Mouse (Mus musculus) fibroblast of lung, adult 2 months (primary cell): ENCODE measurements around the gene Rapgef6.

Experiments used
- DNase-seq: peaks from one replicate; pipeline ENCODE4 v3.0.0-alpha.2; 2011; ENCODE audit warnings: low read depth

Rapgef6 gene

GRCm38 (mm10) chr11:54522529-54523430 lies at the start of gene Rapgef6:
TSS of gene Rapgef6 (plus strand) at chr11:54522847.
- DNase-seq: peak; percentile 99

GRCm38 (mm10) chr11:54478414-54478813 lies 44.2 kb upstream of the Rapgef6 start:
- no peak for DNase-seq

- DNase-seq: no peak
Measured at GRCm38 (mm10) chr11:54486041-54486440, 36.6 kb upstream of the Rapgef6 start.

- DNase-seq: peak; percentile 21
Measured at GRCm38 (mm10) chr11:54491946-54492558, 30.6 kb upstream of the Rapgef6 start.

DNA sequence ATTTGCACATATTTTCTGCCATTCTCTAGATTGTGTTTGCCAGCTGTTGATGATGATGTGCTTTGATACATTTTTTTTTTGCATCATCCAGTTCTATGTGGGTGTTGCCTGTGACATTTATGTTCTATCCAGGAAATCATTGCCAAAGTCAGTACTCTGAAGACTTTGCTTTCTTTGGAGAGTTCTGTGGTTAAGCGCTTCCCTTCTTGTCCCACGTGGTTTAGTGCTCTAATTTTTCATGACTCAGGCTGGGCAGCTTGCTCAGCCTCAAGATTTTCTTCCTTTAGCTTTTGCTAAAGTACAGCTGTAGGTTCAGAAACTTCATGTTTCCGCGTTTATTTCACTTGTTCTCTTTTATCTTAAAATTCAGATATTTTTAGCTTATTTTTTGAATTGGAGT lies 30.1 kb upstream of the Rapgef6 start:
- peak; percentile 49 for DNase-seq

DNA sequence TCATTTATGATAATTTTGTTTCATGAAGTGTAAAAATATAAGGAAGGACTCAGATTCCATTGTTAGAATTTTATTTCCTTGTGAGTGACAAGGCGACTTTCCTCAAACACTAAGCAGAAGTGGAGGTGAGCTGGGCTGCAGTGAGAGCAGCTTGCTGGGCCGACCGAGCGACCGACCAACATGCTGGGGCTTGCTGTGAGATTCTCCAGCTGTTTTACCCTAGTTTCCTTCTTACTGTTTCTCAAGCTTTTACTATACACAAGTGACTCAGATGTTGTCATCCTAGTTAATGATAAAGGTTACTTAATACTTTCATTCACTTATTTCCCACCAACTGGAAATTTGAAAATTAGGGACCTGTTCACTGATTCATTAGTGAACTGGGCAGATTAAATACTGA lies 22.8 kb upstream of the Rapgef6 start:
- DNase-seq: no peak

DNA sequence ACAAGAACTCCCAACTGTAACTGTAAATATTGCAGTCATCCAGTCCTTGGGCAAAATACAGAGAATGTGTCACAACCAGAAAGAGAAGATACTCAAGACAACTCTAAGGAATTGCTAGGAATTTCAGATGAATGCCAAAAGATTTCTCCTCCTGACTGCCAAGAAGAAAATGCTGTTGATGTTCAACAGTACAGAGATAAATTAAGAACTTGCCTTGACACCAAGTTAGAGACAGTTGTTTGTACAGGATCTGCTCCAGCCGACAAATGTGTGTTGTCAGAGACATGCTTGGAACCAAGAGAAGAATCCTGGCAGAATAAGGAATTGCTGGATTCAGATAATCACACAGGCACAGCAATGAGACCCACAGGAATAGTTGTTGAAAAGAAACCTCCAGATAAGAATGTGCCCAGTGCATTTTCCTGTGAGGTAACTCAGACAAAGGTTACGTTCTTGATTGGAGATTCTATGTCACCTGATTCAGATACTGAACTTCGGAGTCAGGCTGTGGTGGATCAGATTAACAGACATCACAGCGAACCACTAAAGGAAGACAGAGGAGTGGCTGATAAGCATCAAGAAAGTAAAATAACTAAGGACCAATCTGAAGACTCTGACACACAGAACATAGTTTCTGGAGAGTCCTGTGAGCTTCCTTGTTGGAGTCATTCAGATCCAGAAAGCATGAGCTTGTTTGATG lies 20.0 kb upstream of the Rapgef6 start:
- DNase-seq: no peak

DNA sequence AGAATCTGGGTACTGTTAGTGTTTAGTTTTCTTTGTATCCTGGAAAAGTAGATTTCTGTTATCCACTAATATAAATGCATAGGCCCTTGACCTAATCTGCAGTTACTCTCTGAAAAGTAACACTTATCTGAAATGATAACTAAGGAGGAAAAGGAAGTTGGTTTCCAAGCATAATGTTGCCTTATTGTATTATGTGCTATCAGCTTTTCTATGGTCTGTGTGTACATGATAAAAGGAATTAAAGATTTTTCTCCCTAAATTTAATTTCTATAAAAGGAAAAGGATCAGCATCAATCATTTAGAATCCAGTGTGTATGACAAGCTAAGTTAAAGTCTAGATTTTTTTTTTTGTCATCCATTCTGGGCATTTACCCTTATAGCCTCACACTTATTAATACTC lies 9.1 kb upstream of the Rapgef6 start:
- DNase-seq: no peak

DNA sequence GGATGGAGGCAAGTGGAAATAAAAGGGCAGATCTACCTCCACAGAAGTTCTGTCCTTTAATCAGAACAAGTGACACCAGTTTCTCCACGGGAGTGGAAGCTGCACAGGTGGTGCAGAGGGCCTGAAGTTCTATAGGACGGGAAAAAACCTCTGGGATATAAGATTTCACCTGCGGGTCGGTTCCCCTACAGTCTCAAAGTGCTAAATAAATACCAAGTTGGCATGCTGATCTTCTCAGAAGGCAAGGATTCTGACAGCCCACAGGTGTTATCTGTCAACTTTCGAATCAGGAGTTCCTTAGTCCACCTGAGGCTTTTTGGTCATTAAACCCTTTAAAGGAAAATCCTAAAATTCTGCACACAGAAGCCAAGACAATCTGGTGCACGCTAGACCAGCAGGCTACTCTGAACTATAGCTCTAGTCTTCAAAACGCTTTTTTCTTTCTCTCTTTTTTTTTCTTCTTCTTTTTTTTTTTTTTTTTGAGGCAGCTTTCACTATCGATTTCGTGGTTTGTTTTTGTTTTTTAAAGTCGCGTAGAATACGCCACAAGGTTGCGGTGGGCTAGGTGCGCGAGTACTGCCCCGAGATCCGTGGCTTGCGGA lies 619 bp upstream of the Rapgef6 start:
- DNase-seq: no peak

- DNase-seq: no peak
Measured at GRCm38 (mm10) chr11:54523431-54524001, 869 bp downstream of the Rapgef6 start.

- no peak for DNase-seq
Measured at GRCm38 (mm10) chr11:54528002-54528401, 5.4 kb downstream of the Rapgef6 start.

GRCm38 (mm10) chr11:54530391-54530790 lies 7.7 kb downstream of the Rapgef6 start:
- DNase-seq: peak; percentile 21

- DNase-seq: no peak
Measured at GRCm38 (mm10) chr11:54530916-54531315, 8.3 kb downstream of the Rapgef6 start.

DNA sequence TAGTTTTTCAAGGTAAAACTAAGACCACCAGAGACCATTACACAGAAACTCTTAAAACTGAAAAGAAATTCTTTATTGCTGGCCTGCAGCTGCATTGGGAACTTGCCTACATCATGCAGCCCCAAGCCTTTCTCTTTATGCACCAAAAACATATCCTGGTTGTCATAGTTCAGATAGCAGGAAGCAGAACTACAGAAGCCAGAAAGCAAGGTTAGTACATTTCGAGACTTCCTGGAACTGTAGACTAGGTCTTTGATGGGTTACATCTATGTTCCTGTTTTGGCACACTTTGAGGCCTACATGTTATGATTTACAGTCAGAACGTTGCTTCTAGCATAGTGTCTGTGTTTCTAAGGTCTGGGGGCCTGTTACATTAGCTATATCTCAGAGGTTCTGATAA lies 11.2 kb downstream of the Rapgef6 start:
- DNase-seq: no peak

DNA sequence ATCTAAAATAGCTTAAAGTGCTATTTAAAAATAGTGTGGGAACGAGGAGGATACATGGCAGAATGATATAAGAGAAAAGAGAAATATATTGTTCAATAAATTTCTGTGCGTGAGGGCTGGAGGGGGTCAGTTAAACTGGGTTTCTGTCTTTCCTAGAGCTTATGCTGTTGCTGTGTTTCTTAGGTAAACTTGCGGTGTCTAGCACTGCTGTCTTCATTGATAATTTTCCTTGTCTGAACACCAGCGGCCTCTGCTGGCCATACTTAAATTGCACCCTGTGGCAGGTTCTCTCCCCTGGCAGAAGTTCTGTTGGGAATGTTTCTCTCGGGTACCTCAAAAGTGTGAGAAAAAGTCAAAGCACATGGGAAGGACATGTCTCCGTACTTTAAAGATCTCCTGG lies 12.2 kb downstream of the Rapgef6 start:
- peak; percentile 32 for DNase-seq

DNA sequence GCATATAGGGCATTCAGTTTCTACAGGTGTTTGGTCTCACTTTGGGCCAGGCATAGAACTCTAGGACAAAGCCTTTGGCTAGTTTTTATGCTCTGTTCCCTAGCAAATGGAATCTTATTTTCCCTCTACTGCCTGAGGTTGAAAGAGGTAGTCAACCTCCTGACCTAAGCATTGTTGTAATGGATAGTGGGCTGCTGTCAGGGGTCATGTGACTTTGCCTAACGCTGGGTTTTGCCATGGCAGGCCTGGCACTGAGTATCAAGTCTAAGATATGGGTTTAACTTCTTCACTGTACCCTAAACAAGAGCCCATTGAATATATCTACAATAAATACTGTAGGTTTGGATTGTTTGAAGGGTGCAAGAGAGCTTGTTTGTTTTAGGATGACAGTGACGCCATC lies 16.4 kb downstream of the Rapgef6 start:
- no peak for DNase-seq

DNA sequence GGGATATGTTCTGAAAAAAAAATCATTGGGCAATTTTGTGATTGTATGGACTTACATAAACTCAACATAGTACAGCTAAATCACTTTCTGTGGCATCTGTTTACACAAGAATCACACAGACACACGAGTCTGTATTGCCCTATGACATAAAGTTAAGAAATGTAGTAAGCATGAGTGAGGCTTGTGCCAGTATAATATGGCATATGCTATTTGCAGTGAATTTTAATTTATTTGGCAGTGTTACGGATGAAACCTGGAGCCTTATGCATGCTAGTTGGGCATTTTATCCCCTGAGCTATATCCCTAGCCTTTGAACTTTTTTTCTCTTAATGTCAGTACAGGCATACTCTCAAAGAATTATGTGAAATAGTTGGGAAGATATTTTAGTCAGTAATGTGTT lies 16.8 kb downstream of the Rapgef6 start:
- DNase-seq: no peak

DNA sequence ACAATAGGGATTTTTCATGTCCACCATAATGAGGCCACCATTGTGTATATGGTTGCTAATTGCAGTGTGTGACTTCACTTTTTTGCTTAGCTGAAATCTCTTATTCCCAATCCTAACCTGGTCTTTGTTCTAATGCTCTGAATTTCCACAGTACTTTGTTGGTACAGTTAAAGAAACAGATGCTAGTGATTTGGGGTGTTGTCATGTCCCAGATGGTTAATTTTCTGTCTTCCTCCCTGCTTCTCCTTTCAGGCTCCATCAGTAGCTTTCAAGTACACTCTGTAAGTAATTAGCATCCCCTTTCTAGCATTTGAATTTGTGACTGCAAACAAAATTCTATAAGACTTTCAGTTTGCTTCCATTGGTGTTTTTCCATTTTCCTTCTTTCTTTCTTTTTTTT lies 17.7 kb downstream of the Rapgef6 start:
- DNase-seq: no peak

DNA sequence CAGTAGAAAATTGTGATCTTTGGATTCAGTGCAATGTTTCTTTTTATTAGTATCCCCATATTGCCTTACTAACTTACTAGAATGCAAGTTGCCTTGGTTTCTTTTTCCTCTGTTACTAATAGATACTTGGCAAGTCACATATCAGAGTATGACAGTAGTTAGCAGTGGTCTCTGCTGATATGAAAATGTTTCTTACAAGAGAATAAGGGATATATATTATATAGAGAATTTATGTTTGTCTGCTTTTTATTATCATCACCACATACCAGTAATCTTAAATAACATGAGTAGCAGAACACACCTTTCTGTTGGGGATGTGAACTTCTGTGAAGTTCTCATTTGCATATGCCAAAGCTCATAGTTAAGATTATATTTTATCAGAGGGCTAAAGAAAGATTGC lies 19.8 kb downstream of the Rapgef6 start:
- DNase-seq: no peak

DNA sequence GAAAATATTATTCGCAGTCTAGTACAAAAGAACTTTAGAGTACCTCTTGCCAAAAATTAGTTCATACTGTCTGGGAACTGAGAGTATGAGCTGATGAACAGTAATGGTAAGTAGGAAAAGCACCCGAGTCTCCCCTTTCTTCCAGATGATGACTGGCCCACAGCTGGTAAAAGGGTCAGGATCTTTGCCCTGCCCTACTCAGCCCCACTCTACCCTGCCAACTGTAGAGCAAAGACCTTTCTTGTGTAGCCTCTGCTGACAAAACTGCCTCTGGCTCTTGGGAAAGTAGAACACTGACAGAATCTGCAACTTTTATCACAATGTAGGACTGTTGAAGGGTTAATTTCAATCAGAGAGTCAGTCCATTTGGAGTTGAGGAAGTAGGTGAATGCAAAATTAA lies 32.3 kb downstream of the Rapgef6 start:
- no peak for DNase-seq

DNA sequence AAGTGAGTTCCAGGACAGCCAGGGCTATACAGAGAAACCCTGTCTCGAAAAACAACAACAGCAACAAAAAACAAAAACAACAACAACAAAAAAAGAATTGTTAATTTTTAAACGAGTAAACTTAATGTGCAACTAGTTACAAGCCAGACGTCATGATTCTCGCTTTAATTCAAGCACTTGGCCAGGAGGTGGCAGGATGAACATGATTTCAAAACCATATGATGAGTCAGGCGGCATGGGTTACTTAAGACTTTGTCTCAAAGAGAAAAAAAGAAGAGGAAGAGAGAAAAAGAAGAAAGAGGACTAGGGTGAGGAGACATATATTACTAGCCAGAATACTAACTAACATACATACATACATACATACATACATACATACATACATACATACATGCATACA lies 40.1 kb downstream of the Rapgef6 start:
- peak; percentile 37 for DNase-seq

DNA sequence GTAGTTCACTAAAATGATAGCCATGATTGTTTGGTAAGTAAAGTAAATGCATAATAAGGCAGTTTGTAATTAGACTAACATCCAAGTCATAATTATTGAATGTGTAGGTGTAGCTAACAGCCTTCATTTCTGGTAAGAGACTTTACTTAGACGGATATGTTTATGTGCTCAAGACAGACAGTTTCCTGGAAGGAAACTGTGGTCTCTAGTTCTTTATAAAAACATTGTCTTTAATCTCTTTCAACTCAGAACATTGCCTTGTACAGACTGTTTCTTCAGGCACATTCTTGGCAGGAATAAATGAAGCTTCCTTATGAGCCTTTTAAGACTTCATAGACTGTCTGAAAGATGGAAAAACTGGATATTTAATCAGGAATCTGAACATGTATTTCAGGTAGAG lies 45.3 kb downstream of the Rapgef6 start:
- no peak for DNase-seq
